Mouse (Mus musculus) cerebellum, postnatal 25 days (tissue): Measurements from ENCODE around the gene Uchl3.

Experiments
- DNase-seq, 2 experiments: peaks; one replicate each; pipeline ENCODE4 v3.0.0; 2021; ENCODE audit warnings: mixed read lengths in 2 of 2

The Uchl3 gene

DNA sequence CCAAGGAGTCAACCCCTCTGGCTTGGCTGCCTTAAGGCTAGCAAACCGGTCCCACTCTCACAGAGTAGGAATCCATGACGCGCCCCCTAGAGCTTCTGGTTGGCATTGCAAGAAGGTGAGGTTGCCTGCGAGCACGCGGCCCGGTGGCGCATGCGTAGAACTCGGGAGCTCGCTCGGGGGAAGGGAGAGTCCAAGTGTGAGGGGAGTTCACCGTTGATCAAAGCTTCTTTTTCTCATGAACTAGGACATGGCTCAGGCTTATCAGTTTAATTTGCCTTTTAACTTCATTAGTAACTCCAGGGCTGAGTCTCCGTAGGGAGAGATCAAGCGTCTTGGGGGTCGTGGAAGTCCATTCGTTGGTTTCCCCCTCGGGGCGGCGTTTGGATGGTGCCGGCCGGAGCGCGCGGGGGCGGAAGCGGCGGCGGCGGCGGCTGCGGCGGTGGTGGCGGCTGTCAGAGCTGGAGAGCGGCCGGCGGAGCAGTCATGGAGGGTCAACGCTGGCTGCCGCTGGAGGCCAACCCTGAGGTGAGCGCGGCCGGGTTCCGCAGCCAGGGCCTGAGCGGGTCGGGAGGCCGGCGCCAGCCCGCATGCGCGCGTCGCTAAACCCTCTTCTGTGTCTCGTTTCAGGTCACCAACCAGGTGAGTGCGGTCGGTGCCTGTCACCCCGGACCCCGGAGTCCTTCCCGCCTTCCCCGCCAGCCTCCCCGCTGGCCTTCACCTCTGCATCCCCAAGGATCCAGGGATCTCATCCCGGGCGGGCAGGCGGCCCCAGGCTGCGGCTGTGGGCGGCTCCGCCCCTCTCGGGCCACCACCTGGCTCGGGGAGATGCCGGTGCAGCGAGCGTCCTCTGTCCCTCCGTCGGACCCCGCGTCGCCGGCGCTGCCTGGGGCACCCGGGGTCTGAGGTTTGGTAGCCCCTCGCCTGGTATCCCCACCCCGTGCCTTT is at the start of gene Uchl3:
Uchl3 (plus strand) TSS at position 387 of the 945 bp plus-strand sequence.
- DNase-seq = peak; percentile 99 to 100

DNA sequence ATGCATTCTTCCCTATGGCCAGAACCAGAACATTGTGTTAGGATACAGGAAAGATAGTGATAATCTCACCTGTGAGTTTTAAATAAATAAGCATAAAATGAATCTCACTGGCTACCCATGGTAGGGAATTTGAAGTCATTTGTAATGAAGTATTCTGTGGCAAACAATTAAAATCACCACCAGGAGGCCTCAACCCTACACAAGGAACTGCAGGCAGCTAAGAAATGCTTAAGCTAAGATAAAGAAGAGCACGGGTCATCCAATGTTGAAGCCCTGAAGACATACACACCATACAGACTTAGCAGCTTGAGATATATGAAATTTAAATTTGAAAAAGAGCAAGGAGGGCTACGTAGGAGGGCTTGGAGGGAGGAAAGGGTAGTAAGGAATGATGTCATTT is 47.9 kb upstream of the Uchl3 start:
- no peak for DNase-seq

- peak; percentile 67 to 68 for DNase-seq
Measured at GRCm38 (mm10) chr14:101607631-101608518, 45.9 kb upstream of the Uchl3 start.

GRCm38 (mm10) chr14:101608519-101609368 is 45.0 kb upstream of the Uchl3 start, which contains the start of gene Tbc1d4:
TSS of gene Tbc1d4 (minus strand) at chr14:101609191.
- peak; percentile 91 for DNase-seq

DNA sequence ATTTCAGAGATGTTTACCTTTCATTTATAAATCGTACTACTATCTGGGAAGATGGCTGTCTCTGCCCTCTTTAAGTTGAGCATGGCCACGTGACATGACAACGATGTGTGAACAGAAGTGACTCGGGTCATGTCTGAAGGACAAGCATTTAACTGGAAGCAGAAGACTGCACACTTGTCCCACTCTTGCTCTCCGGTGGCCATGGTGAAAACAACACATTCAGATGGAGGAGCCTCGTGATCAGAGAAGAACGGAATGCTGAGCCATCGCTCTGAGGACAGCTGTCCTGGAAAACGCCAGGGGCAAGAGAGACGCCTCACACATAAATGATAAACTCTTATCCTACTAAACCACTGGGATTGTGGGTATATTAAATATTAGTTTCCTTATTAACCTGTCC is 43.1 kb upstream of the Uchl3 start:
- DNase-seq = no peak

DNA sequence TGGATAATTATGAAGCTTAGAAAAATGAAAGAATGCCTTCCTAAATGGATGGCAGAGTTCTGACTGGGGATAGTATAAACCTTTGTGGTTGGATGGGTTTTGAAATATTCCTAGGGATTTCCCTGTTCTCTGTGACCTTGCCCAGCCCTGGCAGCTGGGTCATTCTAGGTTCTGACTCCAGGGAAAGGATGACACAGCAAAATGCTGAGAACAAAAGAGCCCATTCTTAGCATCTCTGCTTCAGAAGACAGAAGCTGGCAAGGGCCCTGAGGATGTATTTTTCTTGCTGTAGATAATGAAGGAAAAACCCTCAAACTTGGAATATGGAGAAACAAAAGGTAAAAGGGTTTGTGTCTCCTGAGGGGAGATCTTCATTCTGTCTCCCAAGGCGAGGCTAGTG is 40.6 kb upstream of the Uchl3 start:
- no peak for DNase-seq

- DNase-seq = no peak
Measured at GRCm38 (mm10) chr14:101616178-101616577, 37.6 kb upstream of the Uchl3 start.

DNA sequence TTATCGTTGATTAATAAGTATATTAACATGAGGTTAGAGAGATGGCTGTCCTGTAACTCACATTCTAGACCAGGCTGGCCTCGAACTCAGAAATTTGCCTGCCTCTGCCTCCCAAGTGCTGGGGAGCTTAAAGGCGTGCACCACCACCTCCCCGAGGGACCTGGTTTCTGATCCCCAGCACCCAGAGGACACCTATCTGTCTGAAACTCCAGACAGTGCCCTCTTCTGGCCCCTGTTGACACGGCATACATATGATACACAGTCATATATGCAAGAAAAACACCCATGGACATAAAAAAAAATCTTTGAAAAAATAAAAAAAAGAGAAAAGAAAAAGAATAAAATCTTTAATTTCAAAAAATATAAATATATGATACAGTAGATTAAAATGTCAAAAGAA is 36.1 kb upstream of the Uchl3 start:
- DNase-seq = no peak

DNA sequence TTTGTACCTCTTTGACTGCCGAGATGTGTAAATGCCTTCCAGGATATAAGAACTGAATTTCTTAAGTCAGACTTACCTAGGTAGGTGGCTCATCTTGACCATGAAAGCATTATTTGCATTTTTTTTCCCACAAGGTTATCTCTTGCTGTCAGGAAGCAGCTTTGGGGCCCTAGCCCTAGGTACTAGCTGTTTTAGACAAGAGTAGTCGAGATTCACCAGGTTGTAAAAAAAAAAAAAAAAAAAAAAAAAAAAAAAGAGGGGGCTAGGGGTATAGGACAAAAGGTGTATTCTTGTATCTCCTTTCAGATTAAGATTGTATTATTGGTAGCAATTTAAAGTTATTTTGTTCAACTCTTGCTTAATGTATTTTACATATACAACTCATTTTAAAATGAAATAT is 23.2 kb upstream of the Uchl3 start:
- no peak for DNase-seq

- DNase-seq = no peak
Measured at GRCm38 (mm10) chr14:101635765-101636164, 18.0 kb upstream of the Uchl3 start.

DNA sequence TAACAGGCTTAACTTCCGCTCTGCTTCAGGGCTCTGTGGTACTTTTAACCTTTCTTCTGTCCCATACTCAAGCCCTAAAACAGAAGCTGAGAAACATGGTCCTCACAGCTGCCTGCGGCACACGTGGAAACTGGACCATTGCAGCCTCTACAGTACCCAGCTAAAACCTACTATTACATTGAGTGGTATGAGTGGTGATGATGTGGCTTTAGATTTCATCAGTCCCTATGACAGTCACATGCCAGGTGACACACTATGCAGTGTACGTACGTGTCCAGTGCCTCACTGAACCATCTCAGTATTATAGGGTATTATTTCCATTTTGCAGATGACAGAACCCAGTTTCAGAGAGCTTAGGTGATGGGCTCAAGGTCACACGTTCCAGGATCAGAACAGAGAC is 16.4 kb upstream of the Uchl3 start:
- DNase-seq = no peak

DNA sequence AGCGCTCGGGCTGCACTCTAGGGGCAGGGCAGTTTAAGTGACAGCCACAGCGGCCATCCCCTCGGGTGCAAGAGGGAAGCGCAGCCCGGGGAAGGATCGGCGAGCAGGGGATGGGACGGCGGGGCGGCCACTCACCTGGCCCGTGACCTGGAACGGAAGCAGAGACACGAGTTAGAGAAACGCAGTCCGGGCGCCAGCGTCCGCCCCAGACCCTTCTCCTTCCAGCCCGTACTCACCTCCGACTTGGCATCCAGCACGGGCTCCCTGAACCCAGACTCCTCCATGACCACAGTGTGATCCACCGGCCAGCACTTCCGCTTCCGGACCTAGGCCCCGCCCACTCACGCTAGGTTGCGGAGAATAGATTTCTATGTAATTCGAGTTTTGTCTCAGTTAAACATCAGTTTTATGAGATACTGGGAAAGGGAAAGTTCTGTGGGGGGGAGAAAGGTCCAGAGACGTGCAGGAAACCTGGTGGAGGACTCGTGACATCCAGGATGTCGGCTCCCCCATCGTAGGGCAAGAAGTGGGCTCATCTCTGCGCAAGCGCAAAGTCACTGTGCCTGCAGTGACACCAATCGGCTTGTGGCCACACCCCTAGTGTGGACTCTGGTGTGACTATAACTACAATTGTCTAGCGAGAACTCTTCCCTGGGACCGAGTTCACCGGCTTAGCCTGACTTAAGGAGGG is 13.5 kb upstream of the Uchl3 start, which contains the start of gene Commd6:
Commd6 (minus strand) TSS at position 534 of the 691 bp plus-strand sequence.
- peak; percentile 91 to 93 for DNase-seq

- DNase-seq = no peak
Measured at GRCm38 (mm10) chr14:101644948-101645347, 8.8 kb upstream of the Uchl3 start.

DNA sequence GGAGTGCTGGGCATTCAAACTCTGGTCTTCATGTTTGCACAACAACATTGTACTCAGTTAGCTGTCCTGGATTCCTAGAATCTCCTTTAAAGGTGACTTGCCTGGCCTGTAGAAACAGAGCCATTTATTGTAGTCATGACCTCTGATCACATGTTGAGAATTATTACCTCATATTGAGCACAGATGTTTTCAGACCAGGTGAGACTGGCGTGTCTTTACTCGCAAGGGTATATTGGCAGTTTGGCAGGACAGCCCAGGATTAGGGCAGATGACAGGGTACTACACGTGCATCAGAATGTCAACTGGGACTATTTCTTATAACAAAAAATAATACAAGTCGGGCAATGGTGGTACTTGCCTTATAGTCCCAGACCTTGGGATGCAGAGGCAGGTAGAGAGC is 3.2 kb upstream of the Uchl3 start:
- DNase-seq = no peak

DNA sequence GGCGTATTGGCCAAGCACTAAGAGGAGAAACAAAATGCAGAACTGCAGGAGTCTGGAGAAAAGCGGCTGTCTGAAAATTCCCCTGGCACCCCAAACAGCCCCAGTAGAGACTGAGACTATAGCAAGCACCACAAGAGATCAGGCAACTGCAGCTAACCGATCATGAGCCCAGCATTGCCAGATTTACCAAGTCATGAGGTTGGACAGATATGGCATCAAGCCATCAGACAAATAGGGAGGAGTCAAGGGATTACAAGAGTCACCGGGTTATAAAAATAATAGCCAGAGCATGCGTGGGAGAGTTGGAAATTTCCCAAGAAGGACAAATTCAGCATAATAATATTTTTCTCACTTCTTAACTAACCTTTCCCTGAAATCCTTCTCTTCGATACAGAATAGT is 1.2 kb upstream of the Uchl3 start:
- no peak for DNase-seq

GRCm38 (mm10) chr14:101654526-101654909 is 751 bp downstream of the Uchl3 start:
- DNase-seq = peak in 1 of 2 experiments; percentile 32

DNA sequence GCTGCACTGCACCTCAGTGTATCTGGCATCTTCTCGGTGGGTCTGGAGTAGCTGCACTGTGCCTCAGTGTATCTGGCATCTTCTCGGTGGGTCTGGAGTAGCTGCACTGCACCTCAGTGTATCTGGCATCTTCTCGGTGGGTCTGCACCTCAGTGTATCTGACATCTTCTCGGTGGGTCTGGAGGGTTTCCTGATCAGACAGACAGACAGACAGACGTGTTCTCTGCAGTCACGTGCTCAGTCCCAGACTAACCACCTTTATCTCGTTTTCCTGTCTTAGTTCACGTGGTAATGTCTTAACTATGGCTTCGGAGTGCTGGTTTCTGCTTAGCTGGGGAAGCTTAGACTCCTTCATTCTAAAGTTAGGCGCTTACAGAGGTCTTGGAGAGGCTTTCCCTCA is 2.5 kb downstream of the Uchl3 start:
- no peak for DNase-seq

- DNase-seq = no peak
Measured at GRCm38 (mm10) chr14:101661654-101662412, 8.1 kb downstream of the Uchl3 start.

DNA sequence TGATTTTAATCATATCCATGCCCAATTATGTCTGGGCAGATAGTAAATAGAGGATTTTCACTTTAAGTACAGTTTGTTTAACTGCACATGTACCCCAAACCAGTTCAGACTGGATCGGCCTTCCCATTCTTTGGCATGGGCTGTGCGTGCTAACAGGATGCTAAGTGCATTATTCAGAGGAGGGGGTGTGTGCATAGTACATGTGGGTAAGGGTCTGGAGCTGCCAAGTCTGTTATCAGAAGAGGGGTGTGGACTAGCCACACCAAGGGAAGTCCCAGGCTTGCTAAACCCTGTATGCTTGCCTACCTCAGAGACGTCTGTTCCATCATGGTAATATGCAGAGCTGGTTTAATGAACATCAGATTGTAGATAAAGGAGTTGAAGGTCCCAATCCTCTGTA is 10.5 kb downstream of the Uchl3 start:
- DNase-seq = no peak

GRCm38 (mm10) chr14:101666056-101666455 is 12.3 kb downstream of the Uchl3 start:
- no peak for DNase-seq

DNA sequence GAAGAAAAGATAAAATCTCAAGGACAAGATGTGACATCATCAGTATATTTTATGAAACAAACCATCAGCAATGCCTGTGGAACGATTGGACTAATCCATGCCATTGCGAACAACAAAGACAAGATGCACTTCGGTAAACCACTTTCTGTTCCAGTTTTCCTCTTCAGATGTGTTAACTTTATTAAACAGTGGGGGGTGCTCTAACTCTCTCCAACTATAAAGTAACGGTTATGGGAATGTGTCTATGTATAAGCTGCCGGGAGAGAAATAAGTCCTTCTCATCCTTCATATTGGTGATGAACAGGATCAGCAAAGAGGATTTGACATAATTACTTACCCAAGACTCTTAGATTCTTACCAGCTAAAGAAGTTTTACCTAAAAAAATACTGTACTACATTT is 12.8 kb downstream of the Uchl3 start:
- DNase-seq = no peak
